Mouse (Mus musculus): Measurements from ENCODE around the gene Tulp2. TPM values are rescaled to one million over a fixed set of nuclear protein-coding genes. Genes with fewer than 3 reads are reported as not detected.

Tulp2 gene
- total and polyA plus RNA-seq, 3 experiments = 1.1 to 1.2 TPM; not detected in 1

DNA sequence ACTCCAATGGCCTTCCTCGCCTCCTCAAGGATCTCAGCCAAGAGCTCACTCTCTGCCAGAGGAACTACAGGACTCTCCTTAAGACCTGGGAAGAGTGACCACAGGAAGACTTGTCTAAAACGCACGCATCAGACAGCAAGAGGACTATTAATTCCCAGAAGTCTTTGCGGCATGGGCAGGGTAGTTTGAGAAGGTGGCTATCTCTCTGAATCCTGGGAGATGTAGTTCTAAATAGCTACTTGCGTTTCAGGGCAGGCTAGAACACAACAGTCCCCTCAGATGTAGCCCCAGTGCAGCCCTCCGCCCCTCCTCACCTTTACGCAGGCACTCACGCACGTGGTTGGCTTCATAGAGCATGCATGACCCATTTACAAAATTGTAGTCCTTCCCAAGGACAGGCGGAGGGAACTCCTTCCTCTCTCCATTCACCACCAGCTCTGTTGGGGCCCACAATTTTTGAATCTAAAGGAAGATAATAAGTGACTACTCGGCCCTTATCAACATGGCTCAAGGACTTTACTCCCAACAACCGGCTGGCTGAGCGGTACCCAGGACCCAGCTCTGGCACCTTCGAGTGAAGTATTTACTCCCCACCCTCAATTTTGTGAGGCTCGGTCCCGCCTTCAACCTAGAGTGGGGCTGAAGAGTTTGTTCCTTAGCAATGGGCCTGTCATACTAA is 6.2 kb upstream of the Tulp2 start:
- peak overlapping the region; percentile 67 for H3K27ac ChIP-seq (ENCODE audit: control insufficient read depth, low read depth, low read length)
- H3K4me3 ChIP-seq (ENCODE audit: control insufficient read depth in 1 of 2, insufficient read depth in 1 of 2, low read depth in 2 of 2, low read length in 2 of 2) = peak overlapping the region; percentile 70 to 76
- H3K9me3 ChIP-seq (replicated peaks; ENCODE audit: insufficient read depth, low read length) = no peaks in the 10 kb centered on the region

DNA sequence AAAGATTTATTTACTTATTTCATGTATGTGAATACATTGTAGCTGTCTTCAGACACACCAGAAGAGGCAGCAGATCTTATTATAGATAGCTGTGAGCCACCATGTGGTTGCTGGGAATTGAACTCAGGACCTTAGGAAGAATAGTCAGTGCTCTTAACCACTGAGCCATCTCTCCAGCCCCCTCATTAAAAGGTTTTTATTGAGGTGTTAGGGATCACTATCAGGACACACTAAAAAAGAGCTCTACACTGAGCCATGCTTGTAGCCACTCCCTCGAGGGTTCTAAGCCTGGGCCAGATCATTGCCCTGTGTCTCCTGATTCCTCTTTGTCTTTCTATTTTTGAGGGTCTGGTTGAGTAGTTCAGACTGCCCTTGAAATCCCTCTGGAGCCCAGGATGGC is 5.2 kb upstream of the Tulp2 start:
- H3K27ac ChIP-seq (ENCODE audit: control insufficient read depth, low read depth, low read length) = no peak overlapping the region
- peaks cover 0 to 9% of the 10 kb centered on the region in 2 experiments; a peak in 2 of 4 replicates for H3K36me3 ChIP-seq (ENCODE audit: control insufficient read depth in 1 of 2, insufficient read depth in 2 of 2, low read length in 2 of 2)
- DNase-seq (ENCODE audit: low read depth, low spot score) = no peak
- H3K9ac ChIP-seq (ENCODE audit: control insufficient read depth, low read depth, low read length, poor library complexity, severe bottlenecking) = no peak overlapping the region
- no peak overlapping the region for H3K4me3 ChIP-seq (ENCODE audit: control insufficient read depth in 1 of 2, insufficient read depth in 1 of 2, low read depth in 2 of 2, low read length in 2 of 2)
- H3K27me3 ChIP-seq (ENCODE audit: control insufficient read depth in 1 of 2, insufficient read depth in 2 of 2, low read length in 2 of 2) = no peaks in the 10 kb centered on the region
- H3K9me3 ChIP-seq (replicated peaks; ENCODE audit: insufficient read depth, low read length) = no peaks in the 10 kb centered on the region
- TF ChIP-seq TBP (IDR thresholded peaks at IDR 0.05; ENCODE audit: low read depth, low read length) (peak; percentile 95), MYC (IDR thresholded peaks at IDR 0.05; ENCODE audit: low read depth, low read length) (no peak), RAD21 (IDR thresholded peaks at IDR 0.05; ENCODE audit: low read depth, low read length) (no peak), SMC3 (IDR thresholded peaks at IDR 0.05; ENCODE audit: low read depth, low read length) (no peak), ETS1 (IDR thresholded peaks at IDR 0.05; ENCODE audit: low read depth, low read length) (no peak), NELFE (IDR thresholded peaks at IDR 0.05; ENCODE audit: low read depth, low read length) (no peak)
- H3K4me1 ChIP-seq (ENCODE audit: control insufficient read depth in 1 of 2, insufficient read depth in 2 of 2, low read length in 2 of 2) = peaks cover 5 to 18% of the 10 kb centered on the region in 2 experiments; a peak in 3 of 4 replicates
- H3K79me2 ChIP-seq (ENCODE audit: control insufficient read depth, insufficient read depth, low read length, poor library complexity) = peaks cover 3% of the 10 kb centered on the region; the same call in 1 of the 2 replicates

More for the DNA sequence above, 6.2 kb upstream of the Tulp2 start:
- peaks cover 0 to 13% of the 10 kb centered on the region in 2 experiments; a peak in 2 of 4 replicates for H3K36me3 ChIP-seq (ENCODE audit: control insufficient read depth in 1 of 2, insufficient read depth in 2 of 2, low read length in 2 of 2)
- H3K9ac ChIP-seq (ENCODE audit: control insufficient read depth, low read depth, low read length, poor library complexity, severe bottlenecking) = peak overlapping the region; percentile 72
- DNase-seq (ENCODE audit: low read depth, low spot score) = peak; percentile 91
- H3K27me3 ChIP-seq (ENCODE audit: control insufficient read depth in 1 of 2, insufficient read depth in 2 of 2, low read length in 2 of 2) = no peaks in the 10 kb centered on the region
- TF ChIP-seq MXI1 (IDR thresholded peaks at IDR 0.05; ENCODE audit: low read depth, low read length) = peak; percentile 73
- TF ChIP-seq POLR2AphosphoS2 (IDR thresholded peaks at IDR 0.05; ENCODE audit: low read length) = peak; percentile 89
- peak; percentile 80 for TF ChIP-seq NELFE (IDR thresholded peaks at IDR 0.05; ENCODE audit: low read depth, low read length)
- peak; percentile 77 for TF ChIP-seq KAT2A (conservative IDR thresholded peaks at IDR 0.05; ENCODE audit: low read depth, low read length)
- TF ChIP-seq TAL1 (IDR thresholded peaks at IDR 0.05; ENCODE audit: low read length) = no peak
- peak; percentile 38; the same call in 1 of the 2 replicates for TF ChIP-seq USF1 (IDR thresholded peaks at IDR 0.05; ENCODE audit: low read depth, low read length)
- 0 out of 2 replicates have a peak, but pooled peaks have one; percentile 13 for TF ChIP-seq NRF1 (IDR thresholded peaks at IDR 0.05; ENCODE audit: insufficient read depth, low read depth, low read length, poor library complexity, severe bottlenecking)
- peak; percentile 59 to 88; a peak in 3 of 4 replicates for TF ChIP-seq POLR2A (IDR thresholded peaks at IDR 0.05; ENCODE audit: control insufficient read depth in 1 of 2, insufficient read depth in 1 of 2, low read depth in 1 of 2, low read length in 2 of 2, poor library complexity in 1 of 2)
- 0 out of 4 replicates have a peak, but pooled peaks of 1 of the 2 experiments have one; percentile 8 for TF ChIP-seq EP300 (IDR thresholded peaks at IDR 0.05; ENCODE audit: low read depth in 1 of 2, low read length in 2 of 2)
- no peak for TF ChIP-seq USF2 (IDR thresholded peaks at IDR 0.05; ENCODE audit: borderline replicate concordance in 1 of 2, insufficient read depth in 1 of 2, low read depth in 1 of 2, low read length in 2 of 2)
- 0 out of 2 replicates have a peak, but pooled peaks have one; percentile 12 for TF ChIP-seq ZNF384 (IDR thresholded peaks at IDR 0.05; ENCODE audit: low read depth, low read length)
- TF ChIP-seq MEF2A (IDR thresholded peaks at IDR 0.05; ENCODE audit: extremely low read depth, insufficient replicate concordance, low read depth, low read length, poor library complexity, severe bottlenecking) = no peak
- peak; percentile 97 for TF ChIP-seq HCFC1 (IDR thresholded peaks at IDR 0.05; ENCODE audit: low read depth, low read length)
- peak; percentile 89 for TF ChIP-seq TBP (IDR thresholded peaks at IDR 0.05; ENCODE audit: low read depth, low read length)
- TF ChIP-seq MAX (IDR thresholded peaks at IDR 0.05; ENCODE audit: low read length) = peak; percentile 68
- no peak for TF ChIP-seq CHD2 (IDR thresholded peaks at IDR 0.05; ENCODE audit: low read length)
- no peak for TF ChIP-seq BHLHE40 (IDR thresholded peaks at IDR 0.05; ENCODE audit: borderline replicate concordance, low read depth, low read length)
- no peak for TF ChIP-seq POLR2AphosphoS5 (IDR thresholded peaks at IDR 0.05; ENCODE audit: borderline replicate concordance, low read depth, low read length)
- peak; percentile 84 for TF ChIP-seq SIN3A (IDR thresholded peaks at IDR 0.05; ENCODE audit: low read length)
- TF ChIP-seq MAZ (IDR thresholded peaks at IDR 0.05; ENCODE audit: low read depth, low read length) = no peak
- TF ChIP-seq CTCF (IDR thresholded peaks at IDR 0.05 in 2 of 3, conservative IDR thresholded peaks at IDR 0.05 in 1 of 3; ENCODE audit: control insufficient read depth in 1 of 3, insufficient read depth in 1 of 3, low read depth in 2 of 3, low read length in 3 of 3, poor library complexity in 1 of 3, severe bottlenecking in 1 of 3) = no peak
- TF ChIP-seq GABPA (IDR thresholded peaks at IDR 0.05; ENCODE audit: low read depth, low read length) = no peak
- TF ChIP-seq TCF12 (IDR thresholded peaks at IDR 0.05; ENCODE audit: low read depth, low read length) = peak; percentile 28; the same call in 1 of the 2 replicates
- peaks cover 3% of the 10 kb centered on the region; the same call in 1 of the 2 replicates for H3K79me2 ChIP-seq (ENCODE audit: control insufficient read depth, insufficient read depth, low read length, poor library complexity)
- H3K4me1 ChIP-seq (ENCODE audit: control insufficient read depth in 1 of 2, insufficient read depth in 2 of 2, low read length in 2 of 2) = peaks cover 5 to 25% of the 10 kb centered on the region in 2 experiments; a peak in 3 of 4 replicates

Measured in MEL (cell line).